Mouse (Mus musculus): ENCODE measurements around the gene Hoxd4.

Gene Hoxd4

DNA sequence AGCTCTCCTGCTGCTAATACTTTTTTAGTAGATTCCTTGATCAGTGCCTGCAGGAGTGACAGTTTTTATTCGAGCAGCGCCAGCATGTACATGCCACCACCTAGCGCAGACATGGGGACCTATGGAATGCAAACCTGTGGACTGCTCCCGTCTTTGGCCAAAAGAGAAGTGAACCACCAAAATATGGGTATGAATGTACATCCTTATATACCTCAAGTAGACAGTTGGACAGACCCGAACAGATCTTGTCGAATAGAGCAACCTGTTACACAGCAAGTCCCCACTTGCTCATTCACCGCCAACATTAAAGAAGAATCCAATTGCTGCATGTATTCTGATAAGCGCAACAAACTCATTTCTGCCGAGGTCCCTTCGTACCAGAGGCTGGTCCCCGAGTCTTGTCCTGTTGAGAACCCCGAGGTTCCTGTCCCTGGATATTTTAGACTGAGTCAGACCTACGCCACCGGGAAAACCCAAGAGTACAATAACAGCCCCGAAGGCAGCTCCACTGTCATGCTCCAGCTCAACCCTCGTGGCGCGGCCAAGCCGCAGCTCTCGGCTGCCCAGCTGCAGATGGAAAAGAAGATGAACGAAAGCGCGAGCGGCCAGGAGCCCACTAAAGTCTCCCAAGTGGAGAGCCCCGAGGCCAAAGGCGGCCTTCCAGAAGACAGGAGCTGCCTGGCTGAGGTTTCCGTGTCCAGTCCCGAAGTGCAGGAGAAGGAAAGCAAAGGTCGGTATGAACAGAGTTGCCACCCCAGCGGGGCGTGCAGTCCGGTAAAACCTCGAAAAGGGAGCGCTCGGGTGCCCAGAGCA, 19.5 kb upstream of the Hoxd4 start:
- in situ Hi-C loops (cut with MseI, MboI), result loop anchor here in 1 of 2 experiments (10.0 kb wide), 1 partner anchor 613 kb away; no protein-coding TSS in a partner anchor

DNA sequence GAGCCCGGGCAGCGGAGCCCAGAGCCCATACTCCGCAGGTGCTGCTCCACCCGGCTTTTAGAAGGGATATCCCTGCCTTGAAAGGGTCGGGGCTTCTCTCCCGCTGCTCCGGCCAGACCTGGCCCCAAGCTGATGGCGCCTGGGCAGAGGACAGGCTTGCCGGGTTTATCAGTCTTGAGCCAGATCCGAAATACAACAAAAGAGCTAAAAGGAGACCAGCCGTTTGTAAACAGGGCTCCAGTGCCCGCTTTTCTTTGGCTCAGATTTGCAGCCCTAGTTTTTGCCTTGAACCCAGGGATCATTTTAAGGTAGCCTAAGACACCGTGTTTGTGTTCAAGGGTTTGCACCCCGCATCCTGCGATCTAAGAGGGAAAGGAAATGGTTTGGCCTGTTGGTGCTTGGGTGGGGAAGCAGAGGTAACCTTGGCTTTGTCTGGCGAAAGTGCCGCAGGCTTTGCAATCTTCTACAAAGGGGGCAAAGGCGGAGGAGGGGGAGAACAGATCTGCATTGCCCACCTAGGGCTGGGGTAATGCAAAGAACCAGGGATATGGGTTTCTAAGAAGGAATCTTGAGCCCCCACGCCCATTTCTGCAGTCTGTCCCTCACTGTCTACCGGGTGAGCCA, 18.8 kb upstream of the Hoxd4 start:
- in situ Hi-C loops (cut with MseI, MboI), result loop anchor here in 1 of 2 experiments (10.0 kb wide), 1 partner anchor 612 kb away; no protein-coding TSS in a partner anchor

DNA sequence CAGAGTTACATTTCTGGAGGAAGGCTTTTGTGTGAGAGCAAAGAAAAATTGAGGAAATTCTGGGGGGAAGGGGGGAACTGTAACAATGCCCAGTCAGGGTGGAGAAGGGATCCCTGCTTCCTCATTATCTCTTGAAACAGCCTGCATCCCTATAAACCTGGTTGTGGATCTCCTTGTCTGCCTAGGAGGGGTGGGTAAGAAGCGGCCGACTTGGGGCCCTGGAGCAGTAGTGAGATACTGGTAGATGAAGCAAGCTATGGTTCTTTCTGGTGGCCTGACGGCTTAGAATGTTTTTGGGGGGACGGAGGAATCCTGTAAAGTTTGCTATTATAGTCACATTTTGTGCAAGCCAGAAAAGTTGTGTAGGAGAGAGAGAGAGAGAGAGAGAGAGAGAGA, 18.3 kb upstream of the Hoxd4 start:
- in situ Hi-C loops (cut with MseI, MboI), result loop anchor here in 1 of 2 experiments (10.0 kb wide), 1 partner anchor 611 kb away; no protein-coding TSS in a partner anchor

DNA sequence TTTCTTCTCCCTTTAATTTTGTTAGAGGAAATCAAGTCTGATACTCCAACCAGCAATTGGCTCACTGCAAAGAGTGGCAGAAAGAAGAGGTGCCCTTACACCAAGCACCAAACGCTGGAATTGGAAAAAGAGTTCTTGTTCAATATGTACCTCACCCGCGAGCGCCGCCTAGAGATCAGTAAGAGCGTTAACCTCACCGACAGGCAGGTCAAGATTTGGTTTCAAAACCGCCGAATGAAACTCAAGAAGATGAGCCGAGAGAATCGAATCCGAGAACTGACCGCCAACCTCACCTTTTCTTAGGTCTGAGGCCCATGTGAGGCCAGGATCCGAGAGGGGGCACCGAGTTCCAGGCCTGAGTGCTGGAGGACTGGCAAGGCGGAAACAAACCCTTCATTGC, 17.7 kb upstream of the Hoxd4 start:
- in situ Hi-C loops (cut with MseI, MboI), result loop anchor here in 1 of 2 experiments (10.0 kb wide), 1 partner anchor 611 kb away; no protein-coding TSS in a partner anchor

DNA sequence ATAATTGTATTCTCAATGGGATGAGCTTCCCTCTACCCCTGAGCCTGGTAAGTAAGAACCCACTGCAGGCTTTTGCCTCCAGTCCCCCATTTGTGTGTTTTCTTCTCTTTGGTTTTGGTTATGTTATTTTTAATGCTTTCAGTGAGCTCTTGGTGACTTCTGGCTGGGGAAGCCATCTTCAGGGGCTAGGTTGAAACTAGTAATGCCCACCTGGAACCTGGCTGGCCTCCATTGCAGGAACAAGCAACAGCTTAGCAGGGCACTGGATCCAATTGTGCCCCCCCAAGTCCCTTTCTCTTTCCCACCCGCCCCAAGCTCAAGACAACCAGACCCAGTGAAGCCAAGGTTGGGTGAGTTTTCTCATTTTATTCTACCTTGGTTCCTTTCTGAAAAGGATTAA, 16.3 kb upstream of the Hoxd4 start:
- in situ Hi-C loops (cut with MseI, MboI), result loop anchor here in 1 of 2 experiments (10.0 kb wide), 1 partner anchor 609 kb away; no protein-coding TSS in a partner anchor

DNA sequence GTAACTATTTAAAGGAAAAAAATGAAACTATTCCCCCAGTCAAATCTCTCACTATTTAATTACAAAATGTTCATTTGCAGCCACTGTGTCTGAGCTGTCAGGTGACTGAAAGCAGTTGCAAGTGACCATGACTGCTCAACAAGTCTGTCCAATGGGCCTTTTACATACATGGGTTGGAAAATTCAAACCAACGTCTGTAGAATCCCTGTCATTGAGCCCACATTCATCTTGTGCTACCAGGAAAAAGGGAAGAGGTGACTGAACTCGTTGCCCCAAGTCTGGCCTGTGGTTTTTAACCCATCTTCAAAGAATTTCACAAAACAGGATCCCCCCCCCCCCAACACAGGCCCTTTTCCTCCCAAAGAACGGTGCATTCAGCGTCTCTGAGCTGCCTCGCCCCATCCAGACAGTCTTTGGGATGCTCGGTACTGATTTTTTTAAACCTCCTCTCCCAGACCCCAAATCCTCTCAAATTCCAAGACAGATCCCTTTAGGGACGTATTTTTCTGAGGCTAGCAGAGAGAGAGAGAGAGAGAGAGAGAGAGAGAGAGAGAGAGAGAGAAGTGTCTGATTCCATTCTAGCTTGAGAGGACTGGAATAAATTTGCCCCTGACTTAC, 15.8 kb upstream of the Hoxd4 start:
- in situ Hi-C loops (cut with MseI, MboI), result loop anchor here in 1 of 2 experiments (10.0 kb wide), 1 partner anchor 609 kb away; no protein-coding TSS in a partner anchor

DNA sequence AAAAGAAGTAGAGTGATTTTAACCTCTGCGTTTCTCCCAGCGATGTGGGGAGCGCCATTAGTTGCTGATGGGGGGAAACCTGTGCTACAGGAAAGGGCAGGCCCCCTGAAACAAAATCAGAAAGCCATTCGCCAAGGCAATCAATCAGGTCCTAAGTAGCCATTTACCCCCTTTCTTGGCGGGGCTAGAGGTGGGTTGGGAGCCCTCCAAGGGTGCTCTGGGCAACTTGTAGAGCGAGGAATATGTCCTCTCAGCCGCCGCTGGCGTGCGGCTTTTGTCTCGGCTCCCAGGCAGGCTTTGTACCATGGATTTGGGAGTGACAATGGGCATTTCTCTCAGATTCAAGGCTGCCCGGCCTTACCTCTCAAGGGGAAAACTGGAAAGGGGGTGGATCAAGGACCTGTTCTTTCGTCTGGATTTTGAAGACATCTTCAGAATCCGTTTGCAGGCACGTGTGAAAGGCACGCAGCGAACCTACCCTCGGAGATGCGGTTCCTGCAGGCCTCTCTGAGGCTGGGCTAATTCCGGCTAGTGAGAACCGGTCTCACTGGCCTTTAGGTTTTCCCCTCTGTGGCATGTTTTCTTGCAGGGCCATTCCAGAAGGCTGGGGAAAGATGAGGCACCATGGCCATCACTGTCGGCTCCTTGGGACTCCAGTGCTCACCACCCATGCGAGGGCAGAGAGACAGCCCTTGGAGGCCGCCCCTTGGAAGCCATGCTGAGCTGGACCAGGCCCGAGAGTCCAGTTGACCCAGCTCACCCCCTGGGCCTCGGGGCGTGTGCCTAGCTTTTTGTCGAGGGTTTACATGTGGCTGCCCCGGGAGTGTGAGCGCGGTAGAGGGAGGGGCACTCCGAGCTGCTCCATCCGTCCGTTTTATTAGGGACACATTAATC, 15.0 kb upstream of the Hoxd4 start:
- in situ Hi-C loops (cut with MseI, MboI), result loop anchor here in 1 of 2 experiments (10.0 kb wide), 1 partner anchor 608 kb away; no protein-coding TSS in a partner anchor

DNA sequence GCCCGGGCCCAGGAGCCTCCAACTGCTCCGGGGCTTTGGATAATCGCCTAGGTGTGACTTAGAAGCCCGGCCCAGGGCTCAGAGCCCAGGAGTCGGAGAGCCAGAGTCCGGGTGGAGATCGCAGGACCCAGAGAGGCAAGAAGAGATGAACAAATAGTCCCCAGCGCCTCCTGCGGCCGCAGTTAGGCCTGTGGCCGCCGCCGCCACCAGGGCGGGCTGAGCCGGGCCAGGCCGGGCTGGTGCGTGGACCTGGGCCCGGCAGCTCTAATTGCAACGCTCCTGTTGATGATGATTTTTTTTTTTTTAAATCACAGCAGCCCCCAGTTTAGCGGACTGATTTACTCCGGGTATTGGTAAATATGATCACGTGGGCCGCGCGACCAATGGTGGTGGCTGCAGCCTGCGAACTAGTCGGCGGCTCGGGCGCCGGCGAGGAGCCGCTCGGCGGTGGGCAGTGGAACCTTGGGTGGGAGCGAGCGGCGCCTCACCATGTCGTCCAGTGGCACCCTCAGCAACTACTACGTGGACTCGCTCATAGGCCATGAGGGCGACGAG, 14.1 kb upstream of the Hoxd4 start, which contains the start of gene Hoxd9:
Gene Hoxd9 (plus strand): TSS at position 161 of the 555 bp plus-strand sequence.
- in situ Hi-C loops (cut with MseI, MboI), result loop anchor here in 1 of 2 experiments (10.0 kb wide), 1 partner anchor 607 kb away; no protein-coding TSS in a partner anchor

DNA sequence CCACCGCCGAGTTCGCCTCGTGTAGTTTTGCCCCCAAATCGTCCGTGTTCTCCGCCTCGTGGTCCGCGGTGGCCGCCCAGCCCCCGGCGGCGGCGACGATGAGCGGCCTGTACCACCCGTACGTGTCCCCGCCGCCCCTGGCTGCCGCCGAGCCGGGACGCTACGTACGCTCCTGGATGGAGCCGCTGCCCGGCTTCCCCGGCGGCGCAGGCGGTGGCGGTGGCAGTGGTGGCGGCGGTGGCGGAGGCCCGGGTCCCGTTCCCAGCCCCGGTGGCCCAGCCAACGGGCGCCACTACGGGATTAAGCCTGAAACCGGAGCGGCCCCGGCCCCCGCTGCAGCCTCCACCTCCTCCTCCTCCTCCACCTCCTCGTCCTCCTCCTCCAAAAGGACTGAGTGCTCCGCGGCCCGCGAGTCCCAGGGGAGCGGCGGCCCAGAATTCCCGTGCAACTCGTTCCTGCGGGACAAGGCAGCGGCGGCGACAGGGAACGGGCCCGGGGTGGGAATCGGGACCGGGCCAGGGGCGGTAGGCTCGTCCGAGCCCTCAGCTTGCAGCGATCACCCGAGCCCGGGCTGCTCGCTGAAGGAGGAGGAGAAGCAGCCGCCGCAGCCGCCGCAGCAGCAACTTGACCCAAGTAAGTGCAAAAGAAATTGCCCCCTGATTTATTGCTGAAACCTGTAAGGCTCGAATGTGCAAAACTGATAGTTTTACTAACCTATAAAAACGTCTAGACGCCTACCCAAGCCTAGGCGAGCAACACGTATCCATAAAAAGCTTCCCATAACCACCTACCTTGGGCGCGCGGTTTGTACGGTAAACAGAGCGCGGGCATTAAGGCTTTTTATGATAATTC, 13.3 kb upstream of the Hoxd4 start:
- in situ Hi-C loops (cut with MseI, MboI), result loop anchor here in 1 of 2 experiments (10.0 kb wide), 1 partner anchor 606 kb away; no protein-coding TSS in a partner anchor

DNA sequence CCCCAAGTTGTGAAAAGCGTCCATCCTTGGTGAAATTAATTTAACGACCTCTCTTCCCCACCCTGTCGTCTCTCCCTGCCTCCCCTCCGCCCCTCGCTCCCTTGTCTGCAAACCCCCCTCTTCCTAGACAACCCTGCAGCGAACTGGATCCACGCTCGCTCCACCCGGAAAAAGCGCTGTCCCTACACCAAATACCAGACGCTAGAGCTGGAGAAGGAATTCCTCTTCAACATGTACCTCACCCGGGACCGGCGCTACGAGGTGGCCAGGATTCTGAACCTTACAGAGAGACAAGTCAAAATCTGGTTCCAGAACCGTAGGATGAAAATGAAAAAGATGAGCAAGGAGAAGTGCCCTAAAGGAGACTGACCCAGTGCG, 12.7 kb upstream of the Hoxd4 start:
- in situ Hi-C loops (cut with MseI, MboI), result loop anchor here in 1 of 2 experiments (10.0 kb wide), 1 partner anchor 606 kb away; no protein-coding TSS in a partner anchor

DNA sequence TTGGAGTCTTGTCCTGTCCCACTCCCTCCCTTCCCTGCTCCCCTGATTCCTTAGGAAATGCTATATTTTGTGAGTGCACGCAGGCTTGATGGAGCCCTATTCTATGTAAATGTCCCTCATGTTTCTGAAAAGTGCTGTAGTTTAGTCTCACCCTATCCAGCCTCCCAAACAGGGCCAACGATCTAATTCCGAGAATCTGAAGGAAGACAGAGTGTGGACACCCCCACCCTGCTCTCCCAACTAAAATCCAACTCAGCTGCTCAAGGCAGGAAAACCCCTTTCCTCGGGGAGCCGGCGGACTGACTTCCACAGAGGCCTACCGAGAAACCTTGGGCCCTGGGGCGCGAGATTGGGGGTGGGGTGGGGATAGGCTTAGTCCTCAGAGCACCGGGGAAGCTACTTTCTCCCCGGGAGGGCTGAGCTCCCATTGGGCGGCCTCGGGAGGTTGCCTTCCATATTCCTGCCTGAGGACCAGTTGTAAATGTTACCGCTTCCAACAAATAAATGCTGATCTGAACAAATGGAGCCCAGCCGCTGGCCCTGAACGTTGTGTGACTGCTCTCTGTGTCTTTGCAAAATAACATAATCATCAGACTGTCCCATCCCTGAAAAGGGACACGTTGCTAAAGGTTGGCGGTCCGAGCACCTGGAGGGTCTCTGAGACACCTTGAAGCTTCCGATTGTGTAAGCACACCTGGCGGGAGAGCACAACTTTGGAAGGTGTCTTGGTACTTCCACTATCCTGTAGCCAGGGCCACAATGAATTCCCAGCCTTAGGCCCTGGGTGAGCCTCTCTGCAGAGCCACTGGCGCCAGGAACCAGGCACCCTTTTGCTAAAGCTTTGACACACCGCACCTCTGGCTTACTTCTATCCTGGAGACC, 11.8 kb upstream of the Hoxd4 start:
- in situ Hi-C loops (cut with MseI, MboI), result loop anchor here (10.0 to 25.0 kb wide), 4 partner anchors 455 to 887 kb away; no protein-coding TSS in a partner anchor

DNA sequence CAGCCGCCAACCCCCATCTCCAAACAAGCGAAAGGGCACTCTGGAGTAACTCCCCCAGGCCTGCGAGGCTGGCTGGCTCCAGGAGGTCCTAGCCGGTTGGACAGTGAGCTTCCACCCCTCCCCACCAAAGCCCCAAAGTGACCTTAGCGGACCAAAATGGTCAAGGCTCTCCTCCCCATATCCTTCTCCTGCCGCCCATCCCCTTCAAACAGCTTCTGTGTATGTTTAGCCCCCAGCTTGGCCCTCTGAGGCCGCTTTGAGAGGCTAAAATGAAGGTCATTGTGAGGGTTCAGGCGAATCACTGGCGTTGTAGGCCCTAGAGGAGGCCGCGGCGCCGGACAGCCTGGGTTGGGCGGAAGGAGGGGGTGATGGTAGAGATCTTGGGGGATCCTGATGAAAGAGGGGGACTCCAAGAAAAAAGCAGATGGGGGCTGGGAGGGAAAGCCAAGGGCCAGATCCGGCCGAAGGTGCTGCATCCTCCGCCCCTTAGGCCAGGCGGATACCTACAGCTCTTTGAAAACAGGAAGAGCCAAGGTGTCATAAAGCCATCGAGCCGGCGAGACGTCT, 11.1 kb upstream of the Hoxd4 start:
- in situ Hi-C loops (cut with MseI, MboI), result loop anchor here (10.0 to 25.0 kb wide), 3 partner anchors 454 to 887 kb away; no protein-coding TSS in a partner anchor

DNA sequence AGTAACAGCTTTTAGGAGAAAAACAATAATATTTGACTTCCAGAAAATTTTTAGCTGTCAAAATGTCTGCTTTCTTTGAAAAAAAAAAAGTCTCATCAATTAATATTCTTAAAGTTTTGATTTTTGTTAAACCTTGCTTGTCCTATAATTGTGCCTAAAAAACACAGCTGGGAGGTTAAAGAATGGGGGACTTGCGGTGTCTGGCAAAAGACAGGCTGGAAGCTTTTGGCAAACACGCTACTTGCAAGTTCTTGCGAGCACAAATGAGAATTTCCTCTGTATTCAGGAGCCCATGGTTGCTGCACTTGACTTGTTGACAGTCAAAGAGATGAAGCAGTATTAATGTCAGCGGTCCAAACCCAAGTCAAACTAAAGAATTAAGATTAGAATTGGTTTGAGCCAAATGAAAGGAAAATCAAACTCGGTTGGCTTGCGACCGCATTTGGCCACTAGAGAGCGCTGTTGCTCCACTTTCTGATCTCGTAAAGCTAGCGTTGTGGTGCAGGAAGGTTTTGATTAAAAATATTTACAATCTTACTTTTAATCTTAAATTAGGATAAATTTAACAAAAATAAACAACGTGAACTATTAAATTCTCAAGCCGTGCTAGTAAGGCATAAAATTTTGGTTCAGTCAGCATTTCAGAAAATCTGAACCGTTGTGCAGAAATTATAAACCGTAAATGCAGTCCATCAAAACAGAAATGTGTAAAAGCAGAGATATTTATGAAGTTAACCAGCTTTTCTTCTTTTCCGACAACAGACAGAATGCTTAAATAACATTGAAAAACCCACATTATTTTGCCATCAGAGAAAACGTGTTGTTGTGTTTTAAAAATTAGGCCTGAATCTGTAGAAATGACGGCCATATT, 9.5 kb upstream of the Hoxd4 start:
- in situ Hi-C loops (cut with MseI, MboI), result loop anchor here (10.0 to 25.0 kb wide), 3 partner anchors 453 to 885 kb away; no protein-coding TSS in a partner anchor

DNA sequence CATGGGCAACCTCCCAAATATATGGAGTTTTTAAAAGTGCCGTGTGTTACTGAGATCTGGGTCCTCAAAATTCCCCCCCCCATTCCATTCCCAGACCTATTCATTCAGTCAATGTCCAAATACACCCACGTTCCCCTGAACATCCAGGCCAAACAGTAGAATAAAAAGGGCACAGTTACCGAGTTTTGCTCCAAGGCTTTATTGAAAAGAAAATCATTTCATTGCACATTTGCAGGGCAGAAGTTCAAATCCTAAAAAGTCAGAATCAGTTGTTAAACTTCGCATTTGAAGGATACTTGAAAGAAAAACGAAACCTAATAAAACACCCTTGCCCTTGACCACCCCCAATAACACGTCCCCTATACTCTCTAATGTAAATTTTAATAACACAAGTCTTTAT, 8.9 kb upstream of the Hoxd4 start:
- in situ Hi-C loops (cut with MseI, MboI), result loop anchor here (10.0 to 25.0 kb wide), 3 partner anchors 452 to 884 kb away; no protein-coding TSS in a partner anchor

DNA sequence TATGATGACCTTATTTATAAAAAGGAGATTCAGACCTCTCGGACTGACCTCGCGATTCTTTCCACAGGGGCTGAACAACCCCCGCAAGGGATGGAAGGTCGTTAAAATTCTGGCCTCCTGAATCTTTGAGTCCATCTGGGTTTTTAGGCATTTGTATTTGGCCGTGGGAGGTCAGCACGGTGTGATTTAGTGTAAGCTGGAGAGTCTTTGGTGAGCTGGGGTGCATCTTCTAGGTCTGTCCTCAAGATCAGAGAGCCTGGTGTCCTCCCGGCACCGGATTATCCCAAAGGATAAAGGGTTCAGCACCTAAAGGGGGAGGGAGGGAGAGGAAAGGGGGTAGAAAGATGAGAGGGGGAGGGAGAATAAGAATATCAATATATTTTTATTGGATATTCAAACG, 8.4 kb upstream of the Hoxd4 start:
- in situ Hi-C loops (cut with MseI, MboI), result loop anchor here (10.0 to 25.0 kb wide), 3 partner anchors 451 to 884 kb away; no protein-coding TSS in a partner anchor

DNA sequence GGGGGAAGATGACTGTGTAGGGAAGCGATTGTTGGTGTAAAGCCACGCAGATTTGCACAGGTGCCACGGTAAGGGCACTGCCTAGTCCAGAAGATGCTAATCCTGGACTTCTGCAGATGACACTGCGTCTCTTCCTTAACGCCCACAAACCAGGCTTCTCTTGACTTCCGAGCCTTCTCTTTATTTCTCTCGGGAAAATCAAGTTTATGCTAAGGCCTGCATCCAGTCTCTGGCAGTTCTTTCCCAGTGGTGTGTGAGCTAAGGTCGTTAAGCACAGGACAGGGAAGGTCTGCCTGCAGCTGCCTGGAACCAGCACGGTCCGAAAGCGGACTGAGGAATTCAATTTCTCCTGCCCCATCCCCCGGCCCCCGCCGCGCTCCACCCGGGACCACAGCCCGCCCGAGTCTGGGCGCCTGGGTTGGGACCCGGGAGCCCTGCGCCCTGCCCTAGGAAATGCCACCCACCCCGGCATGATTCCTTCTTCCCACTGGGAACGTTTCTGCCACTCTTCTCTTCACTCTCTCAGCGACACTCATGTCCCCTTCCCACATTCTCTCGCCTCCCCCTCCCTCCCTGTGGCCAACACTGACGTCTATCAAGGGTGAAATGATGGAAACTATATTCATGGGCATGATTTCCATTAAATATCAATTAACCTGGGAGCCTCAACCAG, 7.9 kb upstream of the Hoxd4 start:
- in situ Hi-C loops (cut with MseI, MboI), result loop anchor here (10.0 to 25.0 kb wide), 3 partner anchors 451 to 883 kb away; no protein-coding TSS in a partner anchor
